Mouse (Mus musculus): ENCODE measurements around the gene Acer3.

DNA sequence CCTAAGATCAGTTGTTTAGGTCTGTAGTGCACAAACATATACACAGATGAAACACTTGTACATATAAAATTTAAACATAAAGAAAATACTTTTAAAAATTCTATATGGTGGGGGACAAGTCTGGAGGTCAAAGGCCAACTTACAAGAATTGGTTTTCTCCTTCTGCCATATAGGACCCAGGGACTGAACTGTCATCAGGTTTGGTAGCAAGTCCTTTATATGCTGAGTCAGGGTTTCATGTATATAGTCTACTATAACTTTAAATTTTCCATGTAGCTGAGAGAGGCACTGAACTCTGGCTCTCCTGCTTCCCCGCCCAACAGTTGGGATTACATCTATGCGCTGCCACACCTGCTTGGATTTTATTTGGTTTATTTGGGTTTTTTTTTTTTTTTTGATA lies 132.8 kb downstream of the Acer3 start:
- TF ChIP-seq CHD2 (IDR thresholded peaks at IDR 0.05; ENCODE audit: low read depth, low read length) (no peak), ZC3H11A (IDR thresholded peaks at IDR 0.05; ENCODE audit: borderline replicate concordance, low read depth, low read length) (no peak), ZNF384 (IDR thresholded peaks at IDR 0.05; ENCODE audit: low read depth, low read length) (no peak), HCFC1 (IDR thresholded peaks at IDR 0.05; ENCODE audit: borderline replicate concordance, insufficient read depth, low read length) (no peak)

Measured in ES-E14 (cell line).